Mouse (Mus musculus): ENCODE results near the gene Wfs1.

Gene Wfs1

DNA sequence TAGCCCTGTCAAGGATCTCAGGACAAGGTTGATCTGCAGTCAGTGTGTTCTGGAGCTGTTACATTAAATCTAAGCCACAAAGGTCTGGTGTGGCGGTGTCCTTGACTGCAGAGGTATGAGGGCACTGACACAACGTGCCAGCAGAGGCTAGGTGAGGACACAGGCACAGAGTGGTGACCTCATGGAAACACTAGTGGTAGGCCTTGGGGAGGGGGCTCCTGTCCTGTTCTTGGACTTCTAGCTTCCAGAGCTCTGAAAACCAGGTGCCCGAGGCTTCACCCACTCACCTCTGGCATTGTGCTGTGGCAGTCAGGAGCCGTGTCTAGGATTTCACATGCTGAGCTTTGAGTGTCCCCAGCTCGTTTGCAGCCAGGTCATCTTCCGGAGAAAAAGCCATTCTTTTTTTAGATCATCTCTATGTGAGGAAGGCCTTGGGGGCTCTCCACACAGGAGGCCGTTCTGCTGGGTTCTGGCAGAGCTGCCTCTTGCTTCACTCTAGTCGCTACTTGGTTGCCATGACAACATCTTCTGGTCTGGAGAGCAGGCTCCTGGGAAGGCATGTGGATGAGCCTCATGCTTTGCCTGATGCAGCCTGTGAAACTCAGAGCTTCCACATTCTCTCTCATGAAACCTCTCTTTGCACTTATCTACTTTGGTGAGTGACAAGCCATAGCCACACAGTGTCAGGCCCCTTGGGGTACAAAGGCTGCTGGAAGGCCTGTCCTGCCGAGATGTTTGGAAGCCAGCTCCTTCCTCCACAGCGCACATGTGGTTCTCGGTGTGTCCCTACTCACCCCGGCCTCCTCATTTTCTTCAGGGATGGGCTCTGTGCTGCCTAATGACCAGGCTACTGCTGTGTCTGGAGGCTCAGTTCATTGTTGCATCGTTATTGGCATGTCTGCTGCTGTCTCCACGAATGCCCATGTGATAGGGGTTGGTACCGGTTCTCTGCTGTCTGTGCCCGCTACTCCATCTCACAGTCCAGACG is 53.2 kb downstream of the Wfs1 start:
- peak; percentile 83 for ATAC-seq (ENCODE audit: low TSS enrichment)

DNA sequence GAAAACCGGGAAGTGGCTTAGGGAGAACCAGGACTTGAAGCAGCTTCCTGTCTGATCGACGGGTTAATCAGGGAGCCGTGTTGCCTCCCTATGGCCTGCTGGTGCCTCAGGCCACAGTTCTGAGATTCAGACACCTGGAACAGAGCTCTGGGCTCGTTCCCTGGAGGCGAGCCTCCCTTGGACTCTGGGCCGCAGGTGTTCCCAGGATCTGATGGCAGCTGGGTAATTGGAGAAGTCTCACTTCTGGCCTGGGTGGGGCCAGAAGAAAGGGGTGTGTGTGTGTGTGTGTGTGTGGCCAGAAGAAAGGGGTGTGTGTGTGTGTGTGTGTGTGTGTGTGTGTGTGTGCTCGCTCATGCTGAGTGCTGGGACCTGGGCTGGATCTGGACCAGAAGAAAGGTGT is 55.6 kb downstream of the Wfs1 start:
- no peak for ATAC-seq (ENCODE audit: low TSS enrichment)

DNA sequence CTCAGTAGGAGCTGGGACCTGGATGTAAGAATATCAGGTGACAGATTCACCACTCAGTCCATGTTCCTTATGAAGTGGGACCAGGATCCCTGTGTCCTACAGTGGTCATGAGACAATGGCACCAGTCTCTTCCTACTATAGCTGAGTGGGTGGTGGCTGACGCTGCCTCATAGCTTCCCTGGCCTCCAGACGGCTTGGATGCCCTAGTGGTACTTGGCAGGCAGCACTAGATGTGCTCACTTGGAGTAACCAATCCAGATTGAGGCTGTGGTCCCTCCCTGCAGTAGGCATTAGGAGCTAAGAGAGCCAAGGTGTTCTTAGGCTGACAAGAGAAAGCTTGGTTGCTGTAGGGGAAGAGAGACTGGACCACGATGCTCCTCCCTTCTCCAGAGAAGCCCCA is 59.6 kb downstream of the Wfs1 start:
- ATAC-seq (ENCODE audit: low TSS enrichment) = peak; percentile 36; the same call in 1 of the 2 replicates

DNA sequence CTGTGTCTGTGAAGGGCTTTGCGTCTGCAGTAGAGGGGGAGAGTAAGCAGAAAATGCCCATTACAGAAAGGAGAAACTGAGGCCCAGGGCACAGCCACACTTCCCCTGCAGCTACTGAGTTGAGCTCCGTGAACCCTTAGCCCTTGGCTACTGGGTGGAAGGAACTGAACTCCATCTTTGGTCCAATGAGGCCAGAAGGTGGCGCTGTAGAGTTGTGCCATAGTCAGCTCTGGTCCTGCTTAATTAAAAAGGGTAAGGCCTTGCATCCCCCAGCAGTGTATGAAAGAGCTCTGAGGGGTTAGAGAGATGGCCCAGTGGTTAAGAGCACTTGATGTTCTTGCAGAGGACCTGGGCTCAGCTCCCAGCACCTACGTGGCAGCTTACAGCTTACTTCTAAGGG is 60.3 kb downstream of the Wfs1 start:
- ATAC-seq (ENCODE audit: low TSS enrichment) = no peak

DNA sequence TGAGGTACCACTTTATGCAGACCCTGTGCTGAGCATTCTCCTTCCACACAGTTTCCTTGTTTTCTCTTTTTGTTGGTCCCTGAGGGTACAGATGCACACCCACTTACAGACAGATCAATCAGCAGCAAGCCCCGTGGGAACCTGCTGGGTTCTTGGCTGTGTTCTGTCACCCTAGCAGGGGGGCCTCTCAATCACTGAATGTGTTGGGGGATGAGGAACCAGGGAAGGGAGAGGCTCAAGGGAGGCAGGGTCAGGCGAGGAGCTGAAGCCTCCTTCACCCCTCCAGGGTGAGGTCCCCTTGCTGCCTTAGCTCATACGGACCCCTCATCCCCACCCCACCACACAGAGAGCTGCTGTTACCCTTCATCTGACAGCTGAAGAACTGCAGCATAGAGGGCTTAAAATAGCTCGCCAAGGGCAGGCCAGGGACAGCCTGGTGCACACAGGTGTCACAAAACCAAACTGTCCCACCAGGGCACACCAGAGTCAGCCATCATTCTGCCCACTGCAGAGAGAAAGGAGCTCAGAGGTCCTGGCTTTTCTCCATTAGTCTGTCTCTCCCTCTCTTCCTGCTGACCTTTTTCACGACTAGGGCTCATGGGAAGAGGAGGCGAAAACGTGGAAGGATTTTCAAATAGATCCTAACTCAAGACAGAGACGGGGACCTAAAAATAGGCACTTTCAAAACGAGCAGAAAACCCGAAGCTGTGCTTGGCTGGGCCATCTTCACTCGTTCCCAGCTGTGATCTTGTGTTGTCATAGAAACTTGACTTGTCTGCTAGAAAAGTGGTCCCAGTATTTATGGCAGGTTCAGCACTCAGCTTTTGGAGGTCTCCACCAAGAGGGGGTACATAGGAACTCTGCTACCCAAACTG is 64.9 kb downstream of the Wfs1 start:
- ATAC-seq (ENCODE audit: low TSS enrichment) = peak; percentile 62

DNA sequence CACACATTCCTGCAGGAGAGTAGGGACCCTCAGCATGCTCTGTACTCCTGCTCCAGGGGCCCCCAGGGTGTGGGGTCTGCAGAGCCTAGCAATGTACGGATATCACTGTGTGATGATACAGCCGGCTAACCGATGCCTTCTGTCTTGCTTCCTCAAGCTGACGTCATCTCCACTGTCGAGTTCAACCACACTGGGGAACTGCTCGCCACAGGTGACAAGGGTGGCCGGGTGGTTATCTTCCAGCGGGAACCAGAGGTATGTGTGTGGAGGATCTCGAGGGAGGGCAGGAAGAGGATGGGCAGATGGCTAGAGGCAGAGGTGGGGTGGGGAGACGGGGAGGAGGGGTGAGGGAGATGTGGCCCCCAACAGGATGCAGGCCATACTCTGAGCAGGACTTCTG is 66.2 kb downstream of the Wfs1 start:
- ATAC-seq (ENCODE audit: low TSS enrichment) = no peak

DNA sequence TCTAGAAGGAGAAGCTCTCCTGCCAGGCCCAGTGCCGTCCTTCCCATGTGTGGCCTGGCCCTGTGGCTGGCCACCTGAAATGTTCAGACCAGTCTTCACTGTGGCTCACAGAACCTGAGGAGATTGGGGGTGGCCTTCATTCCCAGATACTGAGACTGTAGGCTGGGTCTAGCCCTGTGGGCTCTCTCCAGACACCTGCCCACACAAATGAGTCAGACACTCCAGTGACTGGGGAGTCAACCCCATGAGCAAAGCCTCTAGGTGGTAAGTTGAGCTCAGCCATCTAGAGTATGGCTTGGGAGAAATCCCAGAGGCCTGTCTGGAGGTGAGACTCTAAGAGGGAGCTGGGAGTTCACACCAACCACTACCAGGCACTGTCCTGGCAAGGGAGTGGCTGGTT is 67.1 kb downstream of the Wfs1 start:
- peak; percentile 43 for ATAC-seq (ENCODE audit: low TSS enrichment)

DNA sequence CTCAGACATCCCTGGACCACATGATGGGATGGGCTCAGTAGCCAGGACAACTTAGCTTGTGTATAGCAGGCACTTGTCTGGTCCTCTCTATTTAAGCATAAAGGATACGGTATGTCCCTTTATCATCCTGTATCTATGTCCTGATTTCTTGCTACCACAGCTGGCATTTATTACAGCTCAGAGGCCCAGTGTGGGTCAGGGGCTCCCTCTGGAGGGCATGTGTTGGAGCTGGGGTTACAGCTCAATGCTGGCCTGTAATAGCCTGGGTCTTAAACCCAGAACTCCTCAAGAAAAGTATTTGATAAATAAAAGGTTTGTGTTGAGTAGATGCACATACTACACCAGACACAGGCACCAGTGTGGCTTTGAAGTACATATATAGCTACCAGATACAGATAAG is 68.9 kb downstream of the Wfs1 start:
- no peak for ATAC-seq (ENCODE audit: low TSS enrichment)

DNA sequence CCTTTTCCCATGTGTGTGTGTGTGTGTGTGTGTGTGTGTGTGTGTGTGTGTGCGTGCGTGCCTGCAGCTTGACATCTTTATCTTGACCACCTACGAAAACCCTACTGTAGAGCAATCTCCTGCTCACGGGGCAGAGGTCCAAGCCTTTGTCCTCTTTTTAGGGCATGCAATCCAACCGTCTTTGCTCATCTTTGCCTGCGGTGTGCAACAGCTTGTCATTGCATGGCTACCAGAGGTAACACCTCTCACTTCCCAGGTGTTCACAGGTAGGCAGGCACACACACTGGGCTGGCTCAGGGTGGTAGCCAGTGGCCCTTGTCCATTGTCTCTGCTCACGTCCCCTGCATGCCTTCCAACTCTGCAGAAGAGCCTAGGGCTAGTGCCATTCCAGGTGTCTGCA is 71.0 kb downstream of the Wfs1 start:
- ATAC-seq (ENCODE audit: low TSS enrichment) = no peak; the same call in 1 of the 2 replicates

DNA sequence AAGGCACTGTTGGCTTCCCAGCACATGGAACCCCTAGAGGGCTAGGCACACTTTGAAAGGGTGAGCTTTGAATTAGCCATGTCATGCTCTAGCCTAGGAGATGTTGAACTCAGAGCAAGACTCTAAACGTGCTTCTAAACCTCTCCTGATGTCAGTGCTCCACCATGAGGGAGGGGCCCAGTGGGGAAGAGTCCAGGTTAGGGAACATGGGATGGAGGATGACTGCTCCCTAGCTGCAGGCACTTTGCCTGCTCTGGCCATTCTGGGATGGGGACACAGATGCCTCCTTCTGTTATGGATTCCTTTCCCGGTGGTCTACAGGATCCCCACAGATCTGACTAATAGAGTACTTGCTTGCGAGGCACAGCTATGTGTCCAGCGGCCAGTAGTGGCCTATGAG is 71.8 kb downstream of the Wfs1 start:
- ATAC-seq (ENCODE audit: low TSS enrichment) = no peak

DNA sequence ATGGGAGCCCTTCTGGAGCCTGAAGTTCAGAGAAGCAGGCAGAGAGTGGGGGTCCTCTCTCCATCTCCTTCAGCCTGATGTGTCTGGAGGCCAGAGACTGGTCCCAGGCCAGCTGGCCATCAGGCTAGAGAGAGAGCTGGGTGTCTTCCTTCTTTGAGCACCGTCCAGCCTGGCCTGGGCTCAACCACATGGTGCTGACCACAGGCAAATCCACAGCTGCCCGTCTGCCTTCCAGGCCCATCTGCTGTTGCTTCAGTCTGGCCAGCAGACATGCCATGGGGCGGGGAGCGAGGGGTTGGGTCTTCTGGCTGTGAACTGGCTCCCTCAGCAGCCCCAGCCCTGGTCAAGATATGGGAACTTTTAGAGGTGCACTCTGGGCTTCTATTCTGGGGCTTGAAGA is 72.4 kb downstream of the Wfs1 start:
- ATAC-seq (ENCODE audit: low TSS enrichment) = no peak

Measured in frontal cortex, adult (tissue).